Mouse (Mus musculus) left cerebral cortex, adult 2 months (tissue): ENCODE results near the gene Gak. TPM values are rescaled to one million over a fixed set of nuclear protein-coding genes. Genes with fewer than 3 reads are reported as not detected.

Experiments
- DNase-seq, 2 experiments: peaks; one replicate each; pipeline ENCODE4 v3.0.0; 2021 to 2022; ENCODE audit warnings: low spot score in 2 of 2, mixed read lengths in 1 of 2; ENCODE audit errors: extremely low spot score in 1 of 2
- H3K27ac ChIP-seq: fragments of 200-600 bp; 2 replicates; pipeline ENCODE4 v1.8.1; 2022
- H3K4me3 ChIP-seq: fragments of 200-600 bp; 2 replicates; pipeline ENCODE4 v1.8.1; 2022
- CTCF ChIP-seq: fragments of 200-600 bp; IDR thresholded peaks from 2 replicates; pipeline ENCODE4 v1.8.1; 2022; ENCODE audit warnings: antibody characterized with exemption, mild to moderate bottlenecking, moderate library complexity
- intact Hi-C: fragments of 180-260 bp; cut with DNase I; formaldehyde crosslinking; loops from one replicate; pipeline ENCODE4 v1.15.1; 2025
- total RNA-seq, 2 experiments: library from RNA; stranded (reverse); gene quantifications; 2 replicates each; pipeline ENCODE4 v1.2.3; 2021

Gene Gak
- total RNA-seq, 2 experiments from 2014 or later, result 98.8 to 106 TPM

DNA sequence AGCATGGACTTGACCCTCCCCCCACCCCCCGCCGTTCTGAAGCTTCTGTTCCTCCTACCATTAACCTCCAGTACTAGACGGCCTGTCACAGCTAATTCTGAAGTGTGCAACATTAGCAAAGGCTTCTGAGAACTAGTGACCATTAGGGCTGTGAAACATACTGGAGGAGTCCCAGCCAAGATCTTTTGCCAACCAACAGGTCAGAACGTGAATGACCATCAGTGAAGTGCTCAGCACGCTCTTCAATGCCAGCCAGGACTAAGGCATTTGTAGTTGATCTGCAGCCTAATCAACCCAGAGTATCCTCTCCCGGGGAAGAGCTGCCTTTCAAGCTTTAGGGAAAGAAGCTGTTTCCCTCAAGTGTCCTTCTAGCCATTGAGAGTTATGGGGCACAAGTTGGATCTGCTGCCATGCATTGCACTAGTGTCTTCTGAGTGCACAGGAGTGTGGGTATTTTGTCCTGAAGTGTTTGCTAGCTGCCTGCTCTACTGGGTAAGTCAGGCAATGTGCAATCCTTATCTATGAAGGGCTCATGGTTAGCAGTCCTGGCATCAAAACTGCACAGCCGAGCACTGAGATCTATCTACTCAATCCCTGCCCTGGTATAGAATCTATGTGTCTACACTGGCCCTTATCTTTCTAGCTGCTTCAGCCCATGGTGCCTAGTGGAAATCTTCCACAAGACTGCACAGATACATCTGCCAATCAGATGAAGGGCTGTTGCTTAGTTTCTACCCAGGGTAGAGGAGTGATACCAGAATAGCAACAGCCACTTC is 85.9 kb downstream of the Gak start:
- no peak overlapping the region for H3K4me3 ChIP-seq
- no peak overlapping the region for H3K27ac ChIP-seq
- DNase-seq, result no peak
- intact Hi-C loops, result no loop called here
- TF ChIP-seq CTCF, result no peak

DNA sequence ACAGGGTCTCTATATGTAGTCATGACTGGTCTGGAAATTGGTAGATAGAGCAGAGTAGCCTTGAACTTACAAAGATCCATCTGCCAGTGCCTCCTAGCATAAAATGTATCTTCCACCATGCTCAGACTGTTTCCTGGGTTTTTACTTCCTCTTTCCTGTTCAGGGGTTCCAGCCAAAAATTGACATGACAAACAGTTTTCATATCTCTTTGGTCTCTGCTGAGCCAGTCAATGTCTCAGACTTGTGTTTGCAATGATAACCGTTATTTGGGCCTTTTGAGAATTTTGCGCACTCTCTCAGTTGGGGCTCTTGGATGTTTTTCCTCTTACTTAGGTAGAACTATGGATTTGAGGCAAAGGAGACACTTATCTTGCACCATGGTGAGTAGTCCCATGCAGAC is 95.4 kb downstream of the Gak start:
- no peak for DNase-seq
- no peak overlapping the region for H3K27ac ChIP-seq
- no peak overlapping the region for H3K4me3 ChIP-seq
- TF ChIP-seq CTCF, result no peak
- intact Hi-C loops, result no loop called here

- no peak for TF ChIP-seq CTCF
- no peak for DNase-seq
- intact Hi-C loops, result no loop called here
- Histone ChIP-seq H3K27ac (peak overlapping the region; percentile 41), H3K4me3 (no peak overlapping the region)
Observed at GRCm38 (mm10) chr5:108522597-108522996, 107.0 kb downstream of the Gak start.

- Histone ChIP-seq H3K27ac (peak overlapping the region; percentile 36; the same call in 1 of the 2 replicates), H3K4me3 (no peak overlapping the region)
- no peak for TF ChIP-seq CTCF
- no peak for DNase-seq
- intact Hi-C loops, result no loop called here
Observed at GRCm38 (mm10) chr5:108521896-108522295, 107.7 kb downstream of the Gak start.

DNA sequence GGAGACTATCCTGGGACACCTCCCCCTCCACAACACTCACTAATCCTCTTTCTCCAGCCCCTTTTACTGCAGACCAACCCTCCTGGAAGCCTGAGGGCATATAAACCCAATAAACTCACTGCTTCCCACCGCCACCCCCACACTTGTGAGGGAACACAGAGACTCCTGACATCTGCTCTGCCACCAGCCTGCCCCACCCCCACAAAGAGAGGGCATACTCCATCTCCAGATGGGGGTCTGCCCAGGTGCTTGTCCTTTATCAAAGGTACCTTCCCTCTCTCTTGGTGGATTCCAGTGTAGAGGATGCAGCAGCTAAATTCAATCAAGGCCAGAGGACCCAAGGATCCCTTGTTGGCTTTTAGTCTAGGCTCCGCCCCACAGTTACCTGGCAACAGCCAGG is 108.5 kb downstream of the Gak start:
- H3K27ac ChIP-seq, result no peak overlapping the region
- intact Hi-C loops, result no loop called here
- DNase-seq, result no peak
- no peak for TF ChIP-seq CTCF
- H3K4me3 ChIP-seq, result no peak overlapping the region

GRCm38 (mm10) chr5:108520153-108520552 is 109.4 kb downstream of the Gak start:
- Histone ChIP-seq H3K27ac (no peak overlapping the region), H3K4me3 (no peak overlapping the region)
- intact Hi-C loops, result no loop called here
- no peak for DNase-seq
- TF ChIP-seq CTCF, result no peak

Other genes starting within 250 kb of the Gak start
- gene Pde6b, start 241.4 kb downstream of the Gak start, total RNA-seq, result under 1 TPM; 0.28 to 0.48 TPM
- gene Atp5k, start 195.3 kb downstream of the Gak start, total RNA-seq, result 100 to 1,000 TPM; 222 to 225 TPM
- gene Mfsd7a, start 180.9 kb downstream of the Gak start, total RNA-seq, result under 1 TPM; 0.75 TPM
- gene Pcgf3, start 168.5 kb downstream of the Gak start, total RNA-seq, result 10 to 100 TPM; 46.6 to 47.3 TPM
- 100 to 1,000 TPM; 713 to 727 TPM for gene Cplx1, start 79.7 kb downstream of the Gak start, total RNA-seq
- 10 to 100 TPM; 40.8 to 43.2 TPM for gene Tmem175, start within 50 bp of the Gak start, total RNA-seq
- 10 to 100 TPM; 14.9 to 20.8 TPM for gene Idua, start 30.6 kb upstream of the Gak start, total RNA-seq
- gene Dgkq, start 39.9 kb upstream of the Gak start, total RNA-seq, result 10 to 100 TPM; 58.9 to 59.7 TPM
- 1 to 10 TPM in 1 of 2 experiments, under 1 TPM in 1; 0.89 to 1.4 TPM for gene Slc26a1, start 45.8 kb upstream of the Gak start, total RNA-seq
- gene Fgfrl1, start 62.6 kb upstream of the Gak start, total RNA-seq, result 10 to 100 TPM; 19.7 to 21.7 TPM
- not detected for gene Rnf212, start 145.2 kb upstream of the Gak start, total RNA-seq
- not detected for gene Tmed11, start 165.6 kb upstream of the Gak start, total RNA-seq
- gene Vmn2r8, start 179.1 kb upstream of the Gak start, total RNA-seq, result not detected
- gene Vmn2r9, start 222.8 kb upstream of the Gak start, total RNA-seq, result not detected